Mouse (Mus musculus) erythroblast, embryonic 14.5 days (primary cell): ENCODE measurements around the gene Ankrd52. TPM values are rescaled to one million over a fixed set of nuclear protein-coding genes. Genes with fewer than 3 reads are reported as not detected.
"Not testable (repeated sequence)": the region's sequence is repeated elsewhere in the genome, so short reads cannot be mapped to it uniquely, and the experiment has no call there.

Experiments used
- H3K27me3 ChIP-seq: 2 replicates; pipeline ENCODE4 v1.6.1; 2012; ENCODE audit warnings: inconsistent platforms; ENCODE audit not compliant: control insufficient read depth
- H3K36me3 ChIP-seq: 2 replicates; pipeline ENCODE4 v1.6.1; 2012; ENCODE audit warnings: mild to moderate bottlenecking, inconsistent platforms; ENCODE audit not compliant: control insufficient read depth
- H3K4me1 ChIP-seq: 2 replicates; pipeline ENCODE4 v1.6.1; 2012; ENCODE audit warnings: inconsistent platforms; ENCODE audit not compliant: control insufficient read depth
- H3K4me3 ChIP-seq: replicated peaks from 2 replicates; pipeline ENCODE3; 2012; ENCODE audit warnings: moderate library complexity, mild to moderate bottlenecking, inconsistent platforms
- H3K9me3 ChIP-seq: 2 replicates; pipeline ENCODE4 v1.6.1; 2012; ENCODE audit warnings: low read length, inconsistent platforms, mixed read lengths; ENCODE audit not compliant: control insufficient read depth
- GATA1 ChIP-seq: IDR thresholded peaks from 2 replicates; pipeline ENCODE4 v1.6.1; 2012; ENCODE audit warnings: low read length, inconsistent platforms, mixed read lengths
- TAL1 ChIP-seq: IDR thresholded peaks from 3 replicates; pipeline ENCODE4 v1.6.1; 2012; ENCODE audit warnings: low read length, inconsistent platforms, mixed read lengths
- polyA plus RNA-seq: library from polyadenylated mRNA; stranded (reverse); fragments of >175 nt; gene quantifications from 2 replicates; pipeline ENCODE4 v1.2.3, GENCODE M21; 2012

The Ankrd52 gene
- polyA plus RNA-seq: 1.4 and 1.9 TPM in 2 replicates

DNA sequence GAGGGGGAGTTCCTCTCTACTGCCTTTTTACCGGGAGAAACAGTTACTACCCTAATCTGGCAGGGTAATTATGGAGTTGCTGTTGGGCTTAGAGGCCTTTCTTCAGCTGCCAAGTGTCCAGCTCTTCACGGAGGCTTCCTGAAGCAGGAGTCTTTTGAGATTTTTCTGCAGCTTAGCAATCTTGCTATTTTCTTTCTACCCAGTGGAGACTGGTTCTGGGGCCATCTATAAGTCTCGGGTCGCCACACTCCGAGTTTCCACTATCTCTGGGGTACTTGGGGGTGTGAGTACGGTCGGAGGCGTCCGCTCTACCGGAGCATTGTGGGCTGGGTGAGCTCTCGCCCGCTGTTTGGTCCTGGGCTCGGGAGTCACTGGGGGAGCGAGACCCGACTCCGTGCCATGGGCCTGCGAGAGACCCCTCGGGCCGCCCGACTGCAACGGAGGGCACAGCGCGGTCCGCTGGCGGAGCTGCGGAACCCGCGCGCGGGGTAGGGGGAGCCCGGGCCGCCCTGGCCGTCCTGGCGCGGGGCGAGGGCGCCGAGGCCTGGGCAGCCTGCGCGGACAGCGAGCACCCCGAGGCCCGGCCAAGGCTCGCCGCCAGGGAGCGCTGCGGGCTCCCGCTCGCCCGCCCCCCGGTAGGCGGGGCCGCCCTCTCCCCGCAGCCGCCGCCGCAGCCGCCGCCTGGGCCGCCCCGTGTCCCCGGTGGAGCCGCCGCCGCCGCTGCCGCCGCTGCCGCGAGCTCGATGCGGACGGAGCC, at the start of gene Ankrd52:
Gene Ankrd52 (plus strand): TSS at position 661 of the 757 bp plus-strand sequence.
- Histone ChIP-seq H3K36me3 (peaks cover 34% of the 10 kb centered on the region), H3K9me3 (no peaks in the 10 kb centered on the region), H3K4me3 (peak within 1 kb of the TSS; percentile 88), H3K27me3 (no peaks in the 10 kb centered on the region), H3K4me1 (peaks cover 44% of the 10 kb centered on the region)
- no peak for TF ChIP-seq TAL1
- no peak for TF ChIP-seq GATA1

DNA sequence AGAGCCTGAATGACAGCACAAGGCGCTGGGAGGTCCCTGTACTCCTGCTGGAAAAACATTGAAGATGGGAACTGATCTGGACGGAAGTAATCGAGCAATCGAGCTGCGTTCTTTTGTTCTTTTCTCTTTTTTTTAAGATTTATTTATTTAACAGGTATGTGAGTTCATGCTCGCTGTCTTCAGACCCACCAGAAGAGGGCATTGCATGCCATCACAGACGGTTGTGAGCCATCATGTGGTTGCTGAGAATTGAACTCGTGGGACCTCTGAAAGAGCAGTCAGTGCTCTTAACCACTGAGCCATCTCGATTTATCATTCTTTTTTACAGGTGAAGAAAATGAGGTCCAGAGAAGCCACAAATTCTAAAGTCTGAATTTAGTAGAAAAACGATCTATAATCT, 49.3 kb upstream of the Ankrd52 start:
- TF ChIP-seq TAL1: no peak
- TF ChIP-seq GATA1: no peak
- peaks cover 35% of the 10 kb centered on the region for H3K36me3 ChIP-seq
- H3K27me3 ChIP-seq: no peaks in the 10 kb centered on the region
- H3K4me1 ChIP-seq: peaks cover 21% of the 10 kb centered on the region
- no peak overlapping the region for H3K4me3 ChIP-seq
- no peaks in the 10 kb centered on the region for H3K9me3 ChIP-seq

DNA sequence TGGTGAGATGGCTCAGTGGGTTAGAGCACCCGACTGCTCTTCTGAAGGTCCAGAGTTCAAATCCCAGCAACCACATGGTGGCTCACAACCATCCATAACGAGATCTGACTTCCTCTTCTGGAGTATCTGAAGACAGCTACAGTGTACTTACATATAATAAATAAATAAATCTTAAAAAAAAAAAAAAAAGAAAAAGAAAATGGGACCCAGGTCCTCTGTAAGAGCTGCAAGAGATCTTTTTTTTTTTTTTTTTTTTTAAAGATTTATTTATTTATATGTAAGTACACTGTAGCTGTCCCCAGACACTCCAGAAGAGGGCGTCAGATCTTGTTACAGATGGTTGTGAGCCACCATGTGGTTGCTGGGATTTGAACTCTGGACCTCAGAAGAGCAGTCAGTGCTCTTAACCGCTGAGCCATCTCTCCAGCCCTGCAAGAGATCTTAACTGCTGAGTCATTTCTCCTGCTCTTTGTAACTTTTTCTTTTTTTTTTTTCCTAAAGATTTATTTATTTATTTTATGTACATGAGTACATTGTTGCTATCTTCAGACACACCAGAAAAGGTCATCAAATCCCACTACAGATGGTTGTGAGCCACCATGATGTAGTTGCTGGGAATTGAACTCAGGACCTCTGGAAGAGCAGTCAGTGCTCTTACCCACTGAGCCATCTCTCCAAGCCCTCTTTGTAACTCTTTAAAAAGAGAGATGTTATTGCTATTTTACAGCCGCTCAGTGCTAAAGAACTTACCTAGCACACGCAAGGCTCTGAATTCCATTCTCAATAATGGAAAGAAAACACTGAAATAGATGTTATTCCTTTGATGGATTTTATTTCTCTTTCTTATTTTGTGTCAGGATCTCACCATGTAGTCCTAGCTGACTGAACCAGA, 44.3 kb upstream of the Ankrd52 start:
- not testable (repeated sequence) for H3K9me3 ChIP-seq, H3K27me3 ChIP-seq, H3K4me3 ChIP-seq
- Histone ChIP-seq H3K4me1 (peaks cover 40% of the 10 kb centered on the region), H3K36me3 (peaks cover 12% of the 10 kb centered on the region)

DNA sequence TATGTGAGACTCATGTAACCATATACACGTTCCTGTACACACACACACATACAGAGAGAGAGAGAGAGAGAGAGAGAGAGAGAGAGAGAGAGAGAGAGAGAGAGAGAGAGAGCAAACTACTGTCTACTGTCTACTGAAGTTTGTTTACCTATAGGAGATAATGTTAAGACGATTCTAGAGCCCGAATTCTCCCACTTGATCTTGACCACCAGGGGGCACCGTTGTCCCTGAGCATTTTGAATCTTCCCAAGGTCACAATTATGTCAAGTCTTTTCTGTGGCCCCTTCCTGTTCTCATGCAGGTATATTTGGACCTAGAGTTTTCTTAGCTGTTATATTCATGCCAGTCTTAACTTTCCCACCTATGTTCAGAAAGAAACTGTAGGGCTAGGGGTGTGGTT, 41.3 kb upstream of the Ankrd52 start:
- H3K27me3 ChIP-seq: no peaks in the 10 kb centered on the region
- H3K9me3 ChIP-seq: no peaks in the 10 kb centered on the region
- peak overlapping the region; percentile 95 for H3K4me3 ChIP-seq
- peaks cover 66% of the 10 kb centered on the region for H3K4me1 ChIP-seq
- peaks cover 19% of the 10 kb centered on the region for H3K36me3 ChIP-seq
- TF ChIP-seq GATA1: no peak
- no peak for TF ChIP-seq TAL1

DNA sequence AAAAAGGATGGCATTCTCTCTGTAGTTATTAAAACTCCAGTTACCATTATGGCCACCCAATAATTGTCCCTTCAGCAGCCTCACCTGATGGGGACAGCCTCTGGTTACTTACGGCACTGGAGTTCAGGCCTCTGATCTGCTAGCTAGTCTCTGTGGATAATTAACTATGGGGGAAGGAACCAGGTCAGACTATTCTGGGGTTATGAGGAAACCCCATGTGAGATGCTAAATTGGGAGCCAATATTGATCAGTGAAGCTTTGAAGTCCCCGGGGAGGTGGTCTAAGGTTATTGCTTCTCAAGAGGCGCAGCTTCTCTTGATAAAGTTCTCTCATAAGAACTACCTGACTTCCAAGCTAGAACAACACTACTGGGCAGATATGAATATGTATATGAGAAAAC, 40.7 kb upstream of the Ankrd52 start:
- Histone ChIP-seq H3K4me1 (peaks cover 71% of the 10 kb centered on the region), H3K27me3 (no peaks in the 10 kb centered on the region), H3K36me3 (peaks cover 25% of the 10 kb centered on the region), H3K4me3 (peak overlapping the region; percentile 95), H3K9me3 (no peaks in the 10 kb centered on the region)
- no peak for TF ChIP-seq GATA1
- TF ChIP-seq TAL1: no peak

DNA sequence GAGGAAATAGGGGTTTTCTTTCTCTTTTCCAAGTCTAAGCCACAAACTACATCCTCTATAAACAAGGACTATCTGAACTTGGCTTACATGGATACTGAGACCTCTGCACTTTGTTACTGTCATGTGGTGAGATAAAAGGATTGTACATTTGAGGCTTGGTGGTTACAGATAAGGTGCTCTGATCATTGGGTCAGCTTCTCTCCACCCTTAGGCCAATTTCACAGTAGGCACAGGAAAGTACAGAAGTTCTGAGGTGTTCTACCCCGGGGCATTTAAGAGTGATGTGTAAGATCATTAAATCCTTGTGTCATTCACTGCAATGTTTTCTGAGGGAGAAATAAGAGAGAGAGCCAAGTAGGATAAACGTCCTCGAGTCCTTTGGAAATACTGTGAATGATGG, 40.3 kb upstream of the Ankrd52 start:
- Histone ChIP-seq H3K4me1 (peaks cover 74% of the 10 kb centered on the region), H3K4me3 (peak overlapping the region; percentile 95), H3K9me3 (no peaks in the 10 kb centered on the region), H3K27me3 (no peaks in the 10 kb centered on the region), H3K36me3 (peaks cover 29% of the 10 kb centered on the region)
- TF ChIP-seq TAL1: peak; percentile 46; the same call in 1 of the 3 replicates
- TF ChIP-seq GATA1: peak; percentile 68

DNA sequence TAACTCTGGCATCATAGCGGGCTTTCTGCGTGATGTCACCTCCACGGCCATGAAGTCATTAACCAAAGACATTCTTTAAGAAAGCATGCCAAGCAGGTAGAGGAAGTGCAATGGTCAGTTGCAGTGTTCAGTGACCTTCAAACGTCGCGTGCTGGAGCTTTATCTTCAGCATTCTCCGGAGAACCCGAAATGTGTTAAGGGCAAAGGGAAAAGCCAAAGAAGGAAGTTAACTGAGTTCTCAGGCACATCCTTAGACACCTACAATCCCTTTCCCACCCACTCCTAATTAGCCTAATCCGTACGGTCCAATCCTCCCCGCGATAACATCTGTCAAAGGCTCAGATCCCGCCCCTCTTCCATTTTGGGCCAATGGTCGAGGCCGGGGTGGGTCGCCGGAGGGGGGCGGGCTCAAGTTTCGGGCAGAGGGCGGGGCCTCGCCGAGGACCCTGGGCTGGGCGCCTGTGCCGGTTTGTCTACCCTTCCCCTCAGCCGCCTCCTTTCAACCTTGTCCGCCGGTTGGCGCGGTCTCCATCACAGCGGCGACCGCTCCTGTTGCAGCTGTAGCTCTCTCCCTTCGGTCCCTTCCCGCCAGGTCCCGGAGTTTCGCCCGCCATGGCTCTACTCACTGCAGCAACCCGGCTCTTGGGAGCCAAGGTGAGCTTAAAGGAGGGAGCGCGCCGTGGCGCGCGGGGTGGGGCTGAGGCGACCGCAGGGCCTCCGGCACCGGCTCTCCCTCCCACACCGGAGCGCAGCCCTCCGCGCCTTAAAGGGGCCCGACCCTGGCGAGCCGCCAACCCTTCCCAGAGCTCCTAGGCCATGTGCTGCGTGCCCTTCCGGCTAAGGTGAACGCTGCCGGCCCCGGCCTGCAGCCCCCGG, 39.4 kb upstream of the Ankrd52 start, which contains the start of gene Cs:
Gene Cs (plus strand): TSS at position 429 of the 876 bp plus-strand sequence.
- Histone ChIP-seq H3K4me1 (peaks cover 79% of the 10 kb centered on the region), H3K36me3 (peaks cover 37% of the 10 kb centered on the region), H3K4me3 (peak within 1 kb of the TSS; percentile 95), H3K27me3 (no peaks in the 10 kb centered on the region), H3K9me3 (no peaks in the 10 kb centered on the region)
- TF ChIP-seq GATA1: peak; percentile 73
- TF ChIP-seq TAL1: no peak

DNA sequence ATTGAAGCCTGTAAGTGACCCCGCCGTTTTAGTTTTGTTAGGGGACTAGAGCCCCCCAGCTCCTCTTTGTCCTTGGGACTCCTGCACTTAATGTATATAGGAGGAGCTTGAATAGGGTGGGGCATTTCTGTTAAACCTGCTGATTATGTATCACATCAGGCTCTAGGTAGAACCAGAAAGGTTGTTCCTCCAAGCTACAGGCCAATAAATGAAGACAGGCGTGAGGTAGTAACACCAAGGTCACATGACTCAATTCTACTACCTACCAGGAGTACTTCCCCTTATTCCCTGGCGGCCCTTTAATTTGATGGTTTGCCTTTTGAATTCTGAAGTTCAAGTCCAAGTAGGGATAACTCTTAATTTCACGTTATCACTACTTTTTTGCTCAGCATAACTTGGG, 38.5 kb upstream of the Ankrd52 start:
- H3K36me3 ChIP-seq: peaks cover 44% of the 10 kb centered on the region

More for the DNA sequence above, 38.5 kb upstream of the Ankrd52 start:
- Histone ChIP-seq H3K4me3 (peak overlapping the region; percentile 95), H3K27me3 (no peaks in the 10 kb centered on the region), H3K4me1 (peaks cover 85% of the 10 kb centered on the region), H3K9me3 (no peaks in the 10 kb centered on the region)
- TF ChIP-seq GATA1: no peak
- TF ChIP-seq TAL1: no peak
